Mouse (Mus musculus) heart, embryonic 15.5 days (tissue): ENCODE results near the gene Trim8. TPM values are rescaled to one million over a fixed set of nuclear protein-coding genes. Genes with fewer than 3 reads are reported as not detected.

Experiments
- ATAC-seq: fragments of 200-750 bp; cut with Nextera tagmentation; replicated peaks from 2 replicates; pipeline ENCODE4 v1.8.0; 2017; ENCODE audit warnings: low read depth, moderate TSS enrichment; ENCODE audit not compliant: insufficient number of reproducible peaks, insufficient read depth, low FRiP score
- H3K27ac ChIP-seq: fragments of 300-500 bp; sonication (generic); 2 replicates; pipeline ENCODE4 v1.5.1; 2015; ENCODE audit warnings: mild to moderate bottlenecking, inconsistent platforms
- H3K27me3 ChIP-seq: fragments of 300-500 bp; sonication (generic); 2 replicates; pipeline ENCODE4 v1.6.1; 2015; ENCODE audit warnings: inconsistent platforms
- H3K36me3 ChIP-seq: fragments of 300-500 bp; sonication (generic); 2 replicates; pipeline ENCODE4 v1.6.1; 2015; ENCODE audit warnings: mild to moderate bottlenecking, inconsistent platforms
- H3K4me1 ChIP-seq: fragments of 300-500 bp; sonication (generic); replicated peaks from 2 replicates; pipeline ENCODE4 v1.6.1; 2015; ENCODE audit warnings: inconsistent platforms
- H3K4me2 ChIP-seq: fragments of 300-500 bp; sonication (generic); 2 replicates; pipeline ENCODE4 v1.6.1; 2015; ENCODE audit warnings: inconsistent platforms, mild to moderate bottlenecking, moderate library complexity
- H3K4me3 ChIP-seq: fragments of 300-500 bp; sonication (generic); 2 replicates; pipeline ENCODE4 v1.5.1; 2015; ENCODE audit warnings: mild to moderate bottlenecking, inconsistent platforms
- H3K9ac ChIP-seq: fragments of 300-500 bp; sonication (generic); 2 replicates; pipeline ENCODE4 v1.6.1; 2015; ENCODE audit warnings: mild to moderate bottlenecking, inconsistent platforms
- H3K9me3 ChIP-seq: fragments of 300-500 bp; sonication (generic); replicated peaks from 2 replicates; pipeline ENCODE4 v1.6.1; 2016; ENCODE audit warnings: inconsistent platforms
- WGBS: fragments of 180-500 bp; shearing (Covaris S2); methylation state at CpG from one replicate; pipeline ENCODE4 v1.1.7; 2015; ENCODE audit warnings: mixed read lengths; 5-methylcytosine and 5-hydroxymethylcytosine counted together
- polyA plus RNA-seq: library from polyadenylated mRNA; unstranded; fragments of >200 nt; fragmentation: Nextera tagmentation; extraction: Ambion mirVana; gene quantifications from 2 replicates; pipeline ENCODE4 v1.2.1, GENCODE M21; 2015

Trim8 gene
- polyA plus RNA-seq, 1 experiment from 2014 or later: 15.9 TPM

- ATAC-seq: no peak
- Histone ChIP-seq H3K4me2 (no peak overlapping the region), H3K9ac (no peak overlapping the region), H3K4me3 (no peak overlapping the region), H3K4me1 (0 out of 2 replicates have a peak, but pooled peaks cover 7% of the 10 kb centered on the region), H3K27me3 (no peaks in the 10 kb centered on the region), H3K27ac (no peak overlapping the region), H3K36me3 (no peaks in the 10 kb centered on the region), H3K9me3 (no peaks in the 10 kb centered on the region)
- 56% methylated on average over 2 of the region's 2 CpGs for WGBS
These were observed 4.3 kb upstream of the Trim8 start for GRCm38 (mm10) chr19:46497230-46497629.

DNA sequence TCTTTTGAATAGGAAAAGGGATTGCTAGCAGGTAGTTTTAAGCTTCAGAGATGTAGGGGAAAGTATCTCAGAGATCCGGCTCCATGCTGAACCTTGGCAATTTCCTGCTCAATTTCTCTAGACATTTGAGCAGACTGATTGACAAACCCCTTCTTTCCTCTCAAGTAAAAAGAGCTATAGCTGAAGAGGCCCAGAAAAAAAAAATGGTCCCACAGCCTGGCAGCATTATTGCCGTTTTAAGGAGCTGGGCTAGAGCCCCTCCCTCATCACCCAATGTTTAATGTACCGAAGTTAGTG is 2.0 kb upstream of the Trim8 start:
- ATAC-seq: no peak
- Histone ChIP-seq H3K27ac (peak overlapping the region; percentile 85), H3K36me3 (no peaks in the 10 kb centered on the region), H3K9me3 (no peaks in the 10 kb centered on the region), H3K9ac (no peak overlapping the region), H3K4me1 (peaks cover 10% of the 10 kb centered on the region), H3K4me2 (peak overlapping the region; percentile 95), H3K4me3 (peak overlapping the region; percentile 93), H3K27me3 (no peaks in the 10 kb centered on the region)
- 5% methylated on average over 3 of the region's 3 CpGs for WGBS

DNA sequence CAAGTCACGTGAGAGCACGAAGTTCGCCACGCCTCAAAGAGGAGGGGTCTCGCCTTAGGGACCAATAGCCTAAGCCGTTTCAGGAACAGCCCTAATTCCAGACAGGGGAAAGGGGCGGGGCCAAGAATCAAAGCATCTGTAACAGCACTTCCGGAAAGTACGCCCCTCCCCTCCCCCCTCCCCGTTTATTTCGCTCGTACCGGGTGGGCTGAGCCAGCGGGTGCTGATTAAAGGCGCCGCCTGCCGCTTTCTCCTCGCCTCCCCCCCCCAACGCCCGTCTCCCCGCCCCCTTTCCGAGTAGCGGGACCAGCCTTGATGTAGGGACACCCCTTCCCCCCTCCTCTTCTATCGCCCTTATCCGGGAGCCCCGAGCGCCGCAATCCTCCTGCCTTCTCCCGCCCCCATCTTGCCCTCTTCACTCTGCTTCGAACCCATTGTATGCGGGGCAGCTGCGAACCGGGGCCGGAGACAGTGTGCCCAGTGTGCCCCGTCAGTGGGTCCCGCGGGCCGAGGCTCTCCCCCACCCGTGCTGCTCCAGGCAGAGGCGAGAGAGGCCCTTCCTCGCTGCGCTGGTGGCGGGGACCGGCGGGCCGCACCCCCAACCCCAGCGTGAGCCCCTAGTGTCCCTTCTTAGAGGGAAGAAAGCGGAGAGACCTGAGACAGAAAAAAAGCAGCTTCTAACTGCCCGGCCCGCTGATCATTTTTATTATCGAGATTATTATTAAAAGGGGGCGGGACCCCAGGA is 1.5 kb upstream of the Trim8 start:
- no peaks in the 10 kb centered on the region for H3K27me3 ChIP-seq
- H3K4me3 ChIP-seq: peak overlapping the region; percentile 93
- WGBS: under 1% methylated on average over 50 of the region's 52 CpGs

DNA sequence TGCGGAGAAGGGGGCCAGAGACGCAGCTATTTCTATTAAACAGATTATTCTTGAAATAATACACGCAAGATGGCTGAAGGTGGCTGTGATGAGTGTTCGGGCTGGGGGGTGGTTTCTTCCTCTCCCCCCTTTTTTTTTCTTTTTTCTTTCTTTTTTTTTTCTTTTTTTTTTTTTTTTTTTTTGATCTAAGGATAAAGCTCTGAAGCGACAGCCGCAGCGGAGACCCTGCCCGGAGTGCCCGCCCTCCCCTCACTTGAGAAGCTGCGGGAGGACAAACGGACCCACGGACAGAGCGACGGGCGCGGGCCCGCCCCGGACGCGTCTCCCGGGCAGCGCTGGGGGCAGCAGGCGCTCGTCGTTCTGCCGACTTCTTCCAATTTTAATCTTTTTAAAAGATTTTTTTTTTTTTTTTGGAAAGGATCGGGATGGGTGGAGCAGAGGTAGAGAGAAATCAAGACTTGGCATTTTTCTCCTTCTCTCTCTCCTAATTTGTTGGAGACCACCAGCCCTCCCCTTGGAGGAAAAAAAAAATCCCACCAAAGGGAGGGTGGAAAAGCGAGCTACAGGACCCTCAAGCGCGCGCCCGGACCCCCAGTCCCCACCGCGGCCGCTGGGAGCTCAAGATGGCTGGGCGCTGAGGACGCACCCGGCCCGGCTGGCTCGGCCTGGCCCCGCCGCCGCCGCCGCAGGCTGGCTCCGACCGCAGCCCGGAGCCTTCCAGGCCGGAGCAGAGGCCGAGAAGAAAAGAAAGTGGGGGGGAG is 741 bp upstream of the Trim8 start:
- H3K9me3 ChIP-seq: no peaks in the 10 kb centered on the region
- WGBS: under 1% methylated on average over 41 of the region's 50 CpGs
- H3K27me3 ChIP-seq: no peaks in the 10 kb centered on the region
- H3K4me2 ChIP-seq: peak overlapping the region; percentile 95
- peaks cover 3% of the 10 kb centered on the region; the same call in 1 of the 2 replicates for H3K36me3 ChIP-seq
- peak overlapping the region; percentile 93 for H3K9ac ChIP-seq
- H3K27ac ChIP-seq: peak overlapping the region; percentile 100
- H3K4me3 ChIP-seq: peak overlapping the region; percentile 93
- ATAC-seq: peak; percentile 8
- H3K4me1 ChIP-seq: peaks cover 20% of the 10 kb centered on the region

More for the DNA sequence above, 1.5 kb upstream of the Trim8 start:
- Histone ChIP-seq H3K9me3 (no peaks in the 10 kb centered on the region), H3K9ac (peak overlapping the region; percentile 93), H3K4me1 (peaks cover 15% of the 10 kb centered on the region), H3K36me3 (no peaks in the 10 kb centered on the region), H3K27ac (peak overlapping the region; percentile 100), H3K4me2 (peak overlapping the region; percentile 95)
- peak; percentile 74 for ATAC-seq

DNA sequence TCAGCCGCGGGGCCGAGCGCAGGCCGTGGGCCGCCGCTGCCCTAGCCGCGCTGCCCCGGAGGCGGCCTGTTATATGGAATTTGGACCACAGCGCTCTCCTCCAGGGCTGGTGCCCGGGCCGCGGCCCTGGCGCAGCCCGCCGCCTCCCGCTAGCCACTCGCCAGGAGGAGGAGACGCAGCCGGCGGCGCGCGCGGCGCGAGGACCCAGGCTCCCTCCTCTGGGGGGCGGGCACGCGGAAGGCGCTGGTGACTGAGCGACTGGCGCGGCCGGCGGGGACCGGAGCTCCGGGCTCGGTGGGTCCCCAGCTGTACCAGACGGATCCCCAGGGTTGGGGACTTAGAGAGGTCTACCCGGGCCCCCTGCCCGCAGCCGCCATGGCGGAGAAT is 560 bp downstream of the Trim8 start:
- H3K4me2 ChIP-seq: peak overlapping the region; percentile 95
- H3K27me3 ChIP-seq: no peaks in the 10 kb centered on the region
- peak overlapping the region; percentile 93 for H3K4me3 ChIP-seq
- peak overlapping the region; percentile 98 for H3K9ac ChIP-seq
- WGBS: under 1% methylated on average over 46 of the region's 46 CpGs
- H3K36me3 ChIP-seq: peaks cover 10% of the 10 kb centered on the region; the same call in 1 of the 2 replicates
- H3K4me1 ChIP-seq: peaks cover 33% of the 10 kb centered on the region
- H3K9me3 ChIP-seq: no peaks in the 10 kb centered on the region
- no peak for ATAC-seq
- peak overlapping the region; percentile 100 for H3K27ac ChIP-seq

- H3K4me3 ChIP-seq: peak overlapping the region; percentile 93
- peaks cover 14% of the 10 kb centered on the region; the same call in 1 of the 2 replicates for H3K36me3 ChIP-seq
- peak overlapping the region; percentile 95 for H3K4me2 ChIP-seq
- H3K9me3 ChIP-seq: no peaks in the 10 kb centered on the region
- peak overlapping the region; percentile 100 for H3K27ac ChIP-seq
- peaks cover 39% of the 10 kb centered on the region for H3K4me1 ChIP-seq
- under 1% methylated on average over 53 of the region's 53 CpGs for WGBS
- peak overlapping the region; percentile 98 for H3K9ac ChIP-seq
- no peaks in the 10 kb centered on the region for H3K27me3 ChIP-seq
- ATAC-seq: 0 out of 2 replicates have a peak, but pooled peaks have one; percentile 10
These were observed 1.1 kb downstream of the Trim8 start for GRCm38 (mm10) chr19:46502471-46503166.

DNA sequence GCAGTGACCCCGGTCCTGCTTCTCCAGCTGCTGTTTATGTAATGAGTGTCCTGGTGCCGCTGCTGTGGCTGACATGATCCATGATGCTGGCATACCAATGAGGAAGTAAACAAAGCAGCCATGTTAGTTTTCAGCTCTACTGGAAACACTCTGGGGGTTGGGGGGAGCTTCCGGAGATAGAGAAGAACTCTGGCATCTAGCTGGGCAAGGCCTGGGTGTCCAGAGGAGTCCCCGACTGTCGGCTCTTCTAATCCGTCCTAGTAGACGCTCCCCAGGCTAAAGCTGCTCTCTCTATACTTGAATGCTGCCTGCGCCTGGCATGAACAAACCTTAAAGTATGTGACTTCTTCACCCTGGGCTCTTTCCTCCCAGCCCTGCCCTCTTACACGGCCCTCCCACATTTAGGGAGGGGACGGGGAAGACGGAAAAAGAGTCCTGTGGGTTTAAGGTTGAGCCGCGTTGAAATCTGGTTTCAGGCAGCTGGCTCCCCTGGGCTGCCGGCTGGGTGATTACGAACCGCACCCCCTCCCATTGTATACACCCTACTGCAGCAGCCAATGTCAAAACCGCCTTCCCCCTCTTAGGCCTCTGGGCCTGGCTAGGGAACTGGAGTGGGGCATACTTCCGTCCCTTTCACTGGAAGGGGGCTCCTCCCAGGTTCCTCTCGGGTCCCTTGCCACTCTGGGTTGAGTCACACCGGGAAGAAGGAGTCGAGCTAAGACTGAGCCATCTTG is 2.0 kb downstream of the Trim8 start:
- ATAC-seq: peak; percentile 41
- H3K27ac ChIP-seq: peak overlapping the region; percentile 100
- peak overlapping the region; percentile 95 for H3K4me2 ChIP-seq
- H3K4me1 ChIP-seq: peaks cover 48% of the 10 kb centered on the region
- WGBS: under 1% methylated on average over 21 of the region's 21 CpGs
- H3K9ac ChIP-seq: peak overlapping the region; percentile 98
- no peaks in the 10 kb centered on the region for H3K9me3 ChIP-seq
- no peaks in the 10 kb centered on the region for H3K27me3 ChIP-seq
- peaks cover 22% of the 10 kb centered on the region; the same call in 1 of the 2 replicates for H3K36me3 ChIP-seq
- peak overlapping the region; percentile 93 for H3K4me3 ChIP-seq

DNA sequence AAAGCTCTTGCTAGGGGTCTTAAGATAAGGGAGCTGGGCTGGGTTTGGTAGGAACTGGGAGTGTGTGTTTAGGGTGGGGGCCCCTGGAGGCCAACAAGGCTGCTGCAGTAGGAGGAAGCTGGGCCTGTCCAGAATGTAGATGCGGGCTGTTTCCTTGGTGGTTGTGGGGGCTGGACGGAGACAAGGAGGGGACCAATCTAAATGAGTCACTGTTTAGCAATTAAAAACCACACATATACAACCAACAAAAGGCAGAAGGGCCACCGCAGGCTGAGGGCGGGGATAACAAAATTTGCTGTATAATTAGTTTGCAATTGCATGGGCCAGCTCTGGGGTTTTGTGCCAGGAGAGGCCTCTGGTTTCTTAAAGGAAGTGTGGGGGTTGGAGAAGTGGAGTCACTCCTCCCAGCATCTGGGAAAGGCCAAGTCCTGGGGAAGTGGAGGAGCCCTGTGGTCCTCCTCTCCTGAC is 2.6 kb downstream of the Trim8 start:
- Histone ChIP-seq H3K27ac (peak overlapping the region; percentile 100), H3K4me3 (peak overlapping the region; percentile 93), H3K9ac (peak overlapping the region; percentile 98), H3K27me3 (no peaks in the 10 kb centered on the region), H3K4me1 (peaks cover 52% of the 10 kb centered on the region), H3K9me3 (no peaks in the 10 kb centered on the region), H3K36me3 (peaks cover 22% of the 10 kb centered on the region; the same call in 1 of the 2 replicates), H3K4me2 (peak overlapping the region; percentile 95)
- ATAC-seq: peak; percentile 0; the same call in 1 of the 2 replicates
- whole genome bisulfite sequencing: 3% methylated on average over 4 of the region's 4 CpGs

GRCm38 (mm10) chr19:46504822-46505417 is 3.4 kb downstream of the Trim8 start:
- H3K4me3 ChIP-seq: peak overlapping the region; percentile 93
- peak overlapping the region; percentile 98 for H3K9ac ChIP-seq
- no peaks in the 10 kb centered on the region for H3K27me3 ChIP-seq
- H3K36me3 ChIP-seq: peaks cover 22% of the 10 kb centered on the region; the same call in 1 of the 2 replicates
- no peaks in the 10 kb centered on the region for H3K9me3 ChIP-seq
- H3K4me2 ChIP-seq: peak overlapping the region; percentile 95
- 26% methylated on average over 9 of the region's 9 CpGs for WGBS
- peaks cover 57% of the 10 kb centered on the region for H3K4me1 ChIP-seq
- peak overlapping the region; percentile 100 for H3K27ac ChIP-seq
- no peak for ATAC-seq

GRCm38 (mm10) chr19:46505646-46506371 is 4.3 kb downstream of the Trim8 start:
- H3K4me1 ChIP-seq: peaks cover 65% of the 10 kb centered on the region
- H3K9ac ChIP-seq: no peak overlapping the region
- no peak for ATAC-seq
- peaks cover 22% of the 10 kb centered on the region; the same call in 1 of the 2 replicates for H3K36me3 ChIP-seq
- H3K27me3 ChIP-seq: no peaks in the 10 kb centered on the region
- no peaks in the 10 kb centered on the region for H3K9me3 ChIP-seq
- peak overlapping the region; percentile 100; the same call in 1 of the 2 replicates for H3K27ac ChIP-seq
- peak overlapping the region; percentile 95 for H3K4me2 ChIP-seq
- WGBS: 74% methylated on average over 8 of the region's 8 CpGs
- H3K4me3 ChIP-seq: peak overlapping the region; percentile 93
